Mouse (Mus musculus) gastrocnemius, adult 18-20 months (tissue): ENCODE measurements around the gene Celf5. TPM values are rescaled to one million over a fixed set of nuclear protein-coding genes. Genes with fewer than 3 reads are reported as not detected.

Source experiments
- DNase-seq: peaks from one replicate; pipeline ENCODE4 v3.0.0; 2021; ENCODE audit warnings: low spot score
- microRNA-seq: library from miRNA; unstranded; fragments of <30 nt; microRNA quantifications from one replicate; pipeline ENCODE4 v1.2.0, GENCODE M21; 2021
- total RNA-seq, 2 experiments: library from RNA; stranded (reverse); gene quantifications; 2 replicates each; pipeline ENCODE4 v1.2.3; 2021

Gene Celf5
- total RNA-seq, 2 experiments from 2014 or later: 0.05 to 0.07 TPM

- DNase-seq: peak; percentile 85
Observed at GRCm38 (mm10) chr10:81415549-81416310, 66.8 kb downstream of the Celf5 start.

GRCm38 (mm10) chr10:81415146-81415545, 67.4 kb downstream of the Celf5 start:
- DNase-seq: no peak

GRCm38 (mm10) chr10:81414682-81415081, 67.8 kb downstream of the Celf5 start:
- DNase-seq: peak; percentile 66

- peak; percentile 92 for DNase-seq
Observed at GRCm38 (mm10) chr10:81413310-81414261, 68.9 kb downstream of the Celf5 start.

GRCm38 (mm10) chr10:81412586-81413309, 69.8 kb downstream of the Celf5 start:
- no peak for DNase-seq

- peak; percentile 94 for DNase-seq
Observed at GRCm38 (mm10) chr10:81411471-81412400, 70.8 kb downstream of the Celf5 start.

- DNase-seq: no peak
Observed at GRCm38 (mm10) chr10:81410981-81411380, 71.5 kb downstream of the Celf5 start.

GRCm38 (mm10) chr10:81410350-81410749, 72.2 kb downstream of the Celf5 start:
- peak; percentile 15 for DNase-seq

- peak; percentile 14 for DNase-seq
Observed at GRCm38 (mm10) chr10:81409330-81409729, 73.2 kb downstream of the Celf5 start.

Small RNA genes lying within 50 kb of the gene (microRNA-seq; reads per million reads assigned to microRNA genes)
- gene Gm25595: not detected
- gene Mir1191b: 2.4 reads per million

Other genes starting within 250 kb of the Celf5 start
- gene Zfr2, start 249.6 kb downstream of the Celf5 start, total RNA-seq: 1 to 10 TPM; 1.9 to 2.7 TPM
- not detected for gene Matk, start 229.8 kb downstream of the Celf5 start, total RNA-seq
- gene Mrpl54, start 215.8 kb downstream of the Celf5 start, total RNA-seq: 100 to 1,000 TPM; 106 to 116 TPM
- gene Apba3, start 215.7 kb downstream of the Celf5 start, total RNA-seq: 100 to 1,000 TPM; 102 to 105 TPM
- not detected for gene Tjp3, start 191.1 kb downstream of the Celf5 start, total RNA-seq
- 10 to 100 TPM; 19.7 to 20.4 TPM for gene Pip5k1c, start 189.7 kb downstream of the Celf5 start, total RNA-seq
- gene Cactin, start 161.6 kb downstream of the Celf5 start, total RNA-seq: 10 to 100 TPM; 10.1 to 10.9 TPM
- gene Tbxa2r, start 154.0 kb downstream of the Celf5 start, total RNA-seq: under 1 TPM; 0.16 to 0.55 TPM
- 1 to 10 TPM in 1 of 2 experiments, under 1 TPM in 1; 0.39 to 1.4 TPM for gene Gipc3, start 139.4 kb downstream of the Celf5 start, total RNA-seq
- gene Hmg20b, start 132.2 kb downstream of the Celf5 start, total RNA-seq: 10 to 100 TPM; 14.7 to 19.6 TPM
- gene Mfsd12, start 125.2 kb downstream of the Celf5 start, total RNA-seq: 1 to 10 TPM; 2.3 to 2.8 TPM
- gene 4930404N11Rik, start 116.9 kb downstream of the Celf5 start, total RNA-seq: under 1 TPM; 0.23 to 0.66 TPM
- gene Fzr1, start 104.2 kb downstream of the Celf5 start, total RNA-seq: 10 to 100 TPM; 15.3 to 15.4 TPM
- 10 to 100 TPM; 41.1 to 44.1 TPM for gene Dohh, start 98.3 kb downstream of the Celf5 start, total RNA-seq
- gene Gm48551, start 98.2 kb downstream of the Celf5 start, total RNA-seq: under 1 TPM; 0.57 to 0.97 TPM
- under 1 TPM in 1 of 2 experiments, not detected in 1; 0.34 TPM for gene Gm48552, start 93.7 kb downstream of the Celf5 start, total RNA-seq
- gene Smim24, start 89.7 kb downstream of the Celf5 start, total RNA-seq: not detected
- gene Nfic, start 27.1 kb downstream of the Celf5 start, total RNA-seq: 100 to 1,000 TPM; 232 to 244 TPM
- gene Ncln, start 13.7 kb upstream of the Celf5 start, total RNA-seq: 10 to 100 TPM; 41.0 to 45.8 TPM
- gene S1pr4, start 17.4 kb upstream of the Celf5 start, total RNA-seq: under 1 TPM; 0.71 to 0.78 TPM
- under 1 TPM; 0.53 to 0.57 TPM for gene Gna15, start 41.5 kb upstream of the Celf5 start, total RNA-seq
- 10 to 100 TPM; 26.2 to 31.8 TPM for gene Gna11, start 62.5 kb upstream of the Celf5 start, total RNA-seq
- 100 to 1,000 TPM; 947 to 962 TPM for gene Aes, start 76.8 kb upstream of the Celf5 start, total RNA-seq
- 1 to 10 TPM; 4.9 to 7.4 TPM for gene Tle2, start 91.9 kb upstream of the Celf5 start, total RNA-seq
- gene Tle6, start 118.4 kb upstream of the Celf5 start, total RNA-seq: 1 to 10 TPM; 4.5 to 6.1 TPM
- 1 to 10 TPM; 3.1 to 3.3 TPM for gene BC025920, start 123.6 kb upstream of the Celf5 start, total RNA-seq
- 1 to 10 TPM; 4.4 to 4.7 TPM for gene Sirt6, start 145.1 kb upstream of the Celf5 start, total RNA-seq
- gene Ankrd24, start 145.8 kb upstream of the Celf5 start, total RNA-seq: 10 to 100 TPM; 10.2 to 10.6 TPM
- 1 to 10 TPM; 1.4 to 1.6 TPM for gene Gm10778, start 166.3 kb upstream of the Celf5 start, total RNA-seq
- gene Zfp433, start 222.1 kb upstream of the Celf5 start, total RNA-seq: 1 to 10 TPM; 5.2 to 6.2 TPM